Mouse (Mus musculus): ENCODE results near the gene Tmem33. TPM values are rescaled to one million over a fixed set of nuclear protein-coding genes. Genes with fewer than 3 reads are reported as not detected.

The Tmem33 gene
- 245 TPM for polyA plus RNA-seq (2014; fragmentation: Illumina TruSeq; extraction: RNeasy Lipid Tissue Mini Kit (QIAGEN cat#74804))

GRCm38 (mm10) chr5:67260531-67261371 lies at the start of gene Tmem33:
Gene Tmem33 (plus strand): TSS chr5:67260565.

GRCm38 (mm10) chr5:67306698-67307521 lies 46.5 kb downstream of the Tmem33 start, which contains the start of gene Slc30a9:
Gene Slc30a9 (plus strand): TSS chr5:67306955.

Other genes with a start within 250 kb of the Tmem33 start
- gene Phox2b, start 161.3 kb upstream of the Tmem33 start, polyA plus RNA-seq (2014; fragmentation: Illumina TruSeq; extraction: RNeasy Lipid Tissue Mini Kit (QIAGEN cat#74804)): not detected
- gene Slc30a9, start 46.4 kb downstream of the Tmem33 start, polyA plus RNA-seq (2014; fragmentation: Illumina TruSeq; extraction: RNeasy Lipid Tissue Mini Kit (QIAGEN cat#74804)): 239 TPM
- gene Bend4, start 167.7 kb downstream of the Tmem33 start, polyA plus RNA-seq (2014; fragmentation: Illumina TruSeq; extraction: RNeasy Lipid Tissue Mini Kit (QIAGEN cat#74804)): 9.7 TPM

Measured in ovary, adult 10 weeks (tissue).